Mouse (Mus musculus): ENCODE measurements around the gene Musk.

GRCm38 (mm10) chr4:58317536-58317935 is 31.8 kb downstream of the Musk start:
- TF ChIP-seq CTCF (IDR thresholded peaks at IDR 0.05; ENCODE audit: low read depth, low read length) (no peak), POLR2A (IDR thresholded peaks at IDR 0.05; ENCODE audit: borderline replicate concordance, low read depth, low read length) (no peak)

Measured in bone marrow macrophage, adult 2 months (primary cell).